Mouse (Mus musculus): ENCODE data around the gene Ctsz.

Ctsz gene

GRCm38 (mm10) chr2:174438737-174439449 lies at the start of gene Ctsz:
Ctsz (minus strand) TSS chr2:174439039.
- peak in 1 of 2 experiments; percentile 18 for DNase-seq (ENCODE audit: low spot score in 2 of 2)

DNA sequence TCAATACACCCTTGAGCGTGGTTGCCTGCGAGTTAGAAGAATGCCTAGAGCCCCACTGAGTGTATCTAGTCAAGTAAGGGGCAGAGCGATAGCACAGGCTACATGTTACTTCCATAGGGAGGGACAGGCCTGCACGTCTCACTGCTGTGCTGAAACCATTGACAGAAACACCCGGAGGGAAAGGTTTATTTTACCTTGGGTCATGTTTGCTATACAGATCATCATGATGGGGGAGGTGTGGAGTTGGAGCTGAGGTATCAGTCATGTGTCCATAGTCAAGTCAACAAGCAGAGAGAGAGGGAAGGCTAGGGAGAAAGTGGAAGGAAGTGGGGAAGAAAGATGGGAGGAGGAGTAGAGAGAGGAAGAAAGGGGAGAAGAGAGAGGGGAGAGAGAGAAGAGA lies 48.2 kb upstream of the Ctsz start:
- no peak for DNase-seq (ENCODE audit: low spot score in 2 of 2)

GRCm38 (mm10) chr2:174478746-174479145 lies 39.9 kb upstream of the Ctsz start:
- no peak for DNase-seq (ENCODE audit: low spot score in 2 of 2)

- DNase-seq (ENCODE audit: low spot score in 2 of 2), result no peak
Measured at GRCm38 (mm10) chr2:174477543-174478319, 38.9 kb upstream of the Ctsz start.

DNA sequence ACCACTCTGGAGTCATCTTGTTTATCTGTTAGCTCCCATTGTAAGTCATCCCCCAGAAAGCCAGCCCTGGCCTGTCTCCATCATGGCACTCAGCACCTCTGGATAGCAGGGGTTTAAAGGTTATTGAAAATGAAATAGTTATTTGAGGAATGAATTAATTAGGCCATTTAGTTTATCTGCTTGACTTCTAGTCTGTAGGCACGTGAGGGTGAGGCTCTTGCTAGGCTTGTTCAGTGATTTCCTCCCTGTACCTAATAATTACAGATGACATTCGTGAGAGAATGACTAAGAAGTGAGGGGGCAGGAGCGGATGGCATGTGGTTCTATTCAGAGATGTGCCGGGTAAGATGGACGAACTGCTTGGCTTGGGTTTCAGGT lies 34.7 kb upstream of the Ctsz start:
- no peak for DNase-seq (ENCODE audit: low spot score in 2 of 2)

- peak; percentile 98 to 99 for DNase-seq (ENCODE audit: low spot score in 2 of 2)
Measured at GRCm38 (mm10) chr2:174472818-174473549, 34.1 kb upstream of the Ctsz start, which contains the start of gene Prelid3b. Prelid3b (minus strand) TSS chr2:174473081.

- no peak for DNase-seq (ENCODE audit: low spot score in 2 of 2)
Measured at GRCm38 (mm10) chr2:174472407-174472806, 33.6 kb upstream of the Ctsz start.

DNA sequence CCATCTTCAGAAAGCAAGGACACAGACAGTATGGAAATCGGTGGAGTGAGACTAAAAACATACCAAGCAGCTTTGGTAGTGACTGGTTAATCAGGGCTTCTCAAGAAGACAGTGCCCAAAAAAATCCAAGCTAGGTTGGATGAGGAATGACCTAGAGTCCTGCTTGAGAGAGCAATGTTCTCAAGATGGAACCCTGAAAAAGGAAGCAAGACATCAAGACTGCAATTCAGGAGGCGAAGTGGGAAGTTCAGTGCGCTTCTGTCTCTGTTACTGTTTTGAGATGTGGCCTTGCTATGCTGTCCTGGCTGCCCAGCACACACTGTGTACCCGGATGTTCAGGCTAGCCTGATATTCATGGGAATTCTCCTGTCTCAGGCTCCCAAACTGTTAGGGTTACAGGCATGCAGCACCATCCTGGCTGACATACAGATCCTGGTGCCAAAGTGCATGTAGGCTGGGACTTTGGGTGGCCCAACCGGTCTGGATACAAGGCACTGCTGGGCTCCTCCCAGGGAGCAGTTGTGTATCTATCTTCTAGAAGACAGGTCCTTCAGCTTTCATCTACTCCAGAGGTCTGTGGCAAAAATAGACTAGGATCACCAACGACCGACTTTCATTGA lies 32.1 kb upstream of the Ctsz start:
- no peak for DNase-seq (ENCODE audit: low spot score in 2 of 2)

- no peak for DNase-seq (ENCODE audit: low spot score in 2 of 2)
Measured at GRCm38 (mm10) chr2:174470333-174470732, 31.5 kb upstream of the Ctsz start.

DNA sequence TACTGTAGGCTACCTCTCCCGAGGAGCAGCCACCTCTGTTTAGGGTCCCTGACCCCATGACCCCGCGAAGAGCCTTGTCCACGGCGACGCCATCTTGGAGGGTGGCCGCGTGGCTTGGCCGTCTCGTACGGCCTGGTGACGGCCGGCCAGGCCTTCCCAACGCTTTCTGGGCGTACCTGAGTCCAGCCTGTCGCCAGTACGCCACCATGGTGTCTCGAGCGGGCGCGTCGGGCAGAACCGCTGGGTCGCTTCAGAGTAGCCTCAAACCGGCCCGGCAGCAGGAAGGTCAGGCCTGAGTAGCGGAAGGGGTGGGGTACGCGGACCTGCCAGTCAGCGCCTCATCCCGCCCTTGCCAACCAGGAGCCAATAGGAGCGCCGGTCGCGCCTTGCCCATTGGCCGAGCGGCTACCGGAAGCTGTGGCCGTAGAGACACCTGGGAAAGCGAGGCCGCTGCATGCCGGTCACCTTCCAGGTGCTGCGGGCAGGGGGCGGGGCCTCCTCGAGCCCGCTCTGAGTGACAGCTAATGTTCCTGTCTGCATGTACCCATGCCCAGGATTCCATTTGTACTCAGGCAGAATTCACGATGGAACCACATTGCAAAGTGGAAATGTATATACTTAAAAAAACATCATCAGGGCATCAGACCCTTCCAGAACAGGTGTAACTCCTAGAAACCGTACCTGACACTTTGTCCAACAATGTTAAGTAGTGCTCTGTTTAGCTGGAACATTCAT lies 25.1 kb upstream of the Ctsz start, which contains the start of gene Atp5e:
TSS of gene Atp5e (minus strand) at position 317 of the 735 bp plus-strand sequence.
- DNase-seq (ENCODE audit: low spot score in 2 of 2), result peak; percentile 98

DNA sequence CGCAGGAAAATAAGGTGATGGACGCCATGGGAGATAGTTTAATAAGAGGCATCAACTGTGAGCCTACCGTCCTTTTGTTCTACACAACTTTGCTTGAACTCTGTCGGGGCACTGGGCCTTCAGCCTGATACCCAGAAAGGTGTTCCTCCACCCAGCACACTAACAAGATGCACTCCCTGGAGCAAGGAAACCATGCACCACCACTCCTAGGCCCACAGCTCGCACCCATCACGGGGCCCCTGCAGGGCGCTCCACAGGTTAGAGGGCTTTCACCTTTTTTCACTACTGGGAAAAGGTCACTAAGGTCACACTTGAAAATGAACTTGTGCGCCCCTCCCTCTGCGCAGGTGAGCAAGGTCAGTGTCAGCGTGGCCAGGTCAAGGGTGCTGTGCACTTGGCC lies 24.5 kb upstream of the Ctsz start:
- DNase-seq (ENCODE audit: low spot score in 2 of 2), result no peak

- no peak for DNase-seq (ENCODE audit: low spot score in 2 of 2)
Measured at GRCm38 (mm10) chr2:174459365-174459764, 20.5 kb upstream of the Ctsz start.

DNA sequence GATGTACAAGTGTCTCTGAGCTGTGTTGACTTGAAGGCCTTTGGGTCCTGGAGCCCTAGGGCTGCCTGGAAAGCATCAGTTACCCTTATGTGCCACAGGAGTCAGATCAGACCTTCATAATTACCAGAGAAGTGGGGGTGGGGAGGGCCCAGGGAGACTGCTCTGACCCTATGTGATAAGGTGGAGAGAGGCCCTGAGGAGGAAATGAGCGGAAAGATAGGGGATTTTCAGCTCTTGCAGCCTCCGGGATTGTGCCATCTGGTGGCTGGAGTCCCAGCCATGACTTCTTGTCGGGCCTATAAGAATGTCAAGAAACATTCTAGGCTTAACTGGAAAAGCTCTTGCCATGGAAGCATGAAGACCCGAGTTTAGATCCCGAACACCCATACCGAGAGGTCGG lies 14.8 kb upstream of the Ctsz start:
- DNase-seq (ENCODE audit: low spot score in 2 of 2), result no peak

- no peak for DNase-seq (ENCODE audit: low spot score in 2 of 2)
Measured at GRCm38 (mm10) chr2:174450353-174450752, 11.5 kb upstream of the Ctsz start, which contains the start of gene Tubb1. Tubb1 (plus strand) TSS chr2:174450695.

GRCm38 (mm10) chr2:174448405-174448804 lies 9.6 kb upstream of the Ctsz start:
- no peak for DNase-seq (ENCODE audit: low spot score in 2 of 2)

DNA sequence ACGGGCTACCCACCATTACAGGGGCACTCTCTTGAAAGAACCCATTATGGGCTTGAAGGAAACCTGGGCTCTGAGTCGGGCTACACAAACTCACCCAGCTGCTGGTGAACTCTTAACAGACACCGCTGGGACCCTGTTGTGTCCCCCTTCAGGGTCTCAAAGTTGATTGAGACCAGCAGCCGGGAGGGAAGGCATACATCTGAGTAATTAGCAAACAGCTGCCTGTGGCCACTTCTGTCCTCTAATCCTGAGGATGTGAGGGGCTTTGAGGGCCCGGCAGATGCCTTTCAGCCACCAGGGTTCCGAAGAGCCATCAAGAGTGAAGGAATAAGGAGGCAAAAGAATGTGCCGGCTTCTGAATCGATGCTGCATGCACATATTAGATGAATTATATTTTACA lies 8.1 kb upstream of the Ctsz start:
- DNase-seq (ENCODE audit: low spot score in 2 of 2), result no peak

DNA sequence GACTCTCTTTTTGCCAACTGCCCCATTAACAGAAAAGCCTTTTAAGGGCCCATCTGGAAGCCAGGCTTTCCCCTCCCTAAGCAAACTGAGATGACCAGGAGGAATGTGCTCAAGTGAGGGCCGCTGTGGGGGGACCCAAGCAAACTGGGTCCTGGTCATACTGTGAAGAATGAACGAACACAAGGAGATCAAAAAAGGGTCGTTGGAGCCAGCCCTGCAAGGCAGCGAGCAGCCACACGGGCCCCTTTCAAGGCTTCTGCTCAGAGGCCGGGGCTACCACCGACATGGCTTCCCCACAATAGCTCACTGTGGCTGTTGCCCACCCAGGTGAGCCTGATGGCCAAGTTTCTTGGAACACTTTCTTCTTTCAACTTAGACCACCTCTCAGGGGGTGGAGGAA lies 7.7 kb upstream of the Ctsz start:
- DNase-seq (ENCODE audit: low spot score in 2 of 2), result no peak

- no peak for DNase-seq (ENCODE audit: low spot score in 2 of 2)
Measured at GRCm38 (mm10) chr2:174445018-174445417, 6.2 kb upstream of the Ctsz start.

- no peak for DNase-seq (ENCODE audit: low spot score in 2 of 2)
Measured at GRCm38 (mm10) chr2:174444359-174444758, 5.5 kb upstream of the Ctsz start.

GRCm38 (mm10) chr2:174443046-174443445 lies 4.2 kb upstream of the Ctsz start:
- no peak for DNase-seq (ENCODE audit: low spot score in 2 of 2)

GRCm38 (mm10) chr2:174442460-174442859 lies 3.6 kb upstream of the Ctsz start:
- no peak for DNase-seq (ENCODE audit: low spot score in 2 of 2)

Data from right cerebral cortex, postnatal 36 days (tissue).